Mouse (Mus musculus) megakaryocyte, embryonic 14.5 days (primary cell): ENCODE results near the gene Usp33. TPM values are rescaled to one million over a fixed set of nuclear protein-coding genes. Genes with fewer than 3 reads are reported as not detected.

Experiments used
- H3K27me3 ChIP-seq: replicated peaks from 2 replicates; pipeline ENCODE3; 2012; ENCODE audit warnings: inconsistent platforms
- H3K36me3 ChIP-seq: replicated peaks from 2 replicates; pipeline ENCODE3; 2012; ENCODE audit warnings: low read length, inconsistent platforms, mixed read lengths
- H3K4me1 ChIP-seq: 2 replicates; pipeline ENCODE4 v1.6.1; 2012; ENCODE audit warnings: inconsistent platforms
- H3K4me3 ChIP-seq: replicated peaks from 2 replicates; pipeline ENCODE3; 2012; ENCODE audit warnings: moderate library complexity, mild to moderate bottlenecking, inconsistent platforms
- H3K9me3 ChIP-seq: 2 replicates; pipeline ENCODE4 v1.6.1; 2012; ENCODE audit warnings: inconsistent platforms
- FLI1 ChIP-seq: IDR thresholded peaks from 2 replicates; pipeline ENCODE4 v1.6.1; 2012; ENCODE audit warnings: low read length, inconsistent platforms, mixed read lengths
- GATA1 ChIP-seq: IDR thresholded peaks from 3 replicates; pipeline ENCODE4 v1.6.1; 2012; ENCODE audit warnings: mixed read lengths, low read length, inconsistent platforms, borderline replicate concordance
- polyA plus RNA-seq: library from polyadenylated mRNA; stranded (reverse); fragments of >175 nt; gene quantifications from 2 replicates; pipeline ENCODE4 v1.2.3, GENCODE M21; 2012; ENCODE audit warnings: low replicate concordance; ENCODE audit not compliant: insufficient read depth

The Usp33 gene
- polyA plus RNA-seq, 1 experiment: 2.2 TPM

DNA sequence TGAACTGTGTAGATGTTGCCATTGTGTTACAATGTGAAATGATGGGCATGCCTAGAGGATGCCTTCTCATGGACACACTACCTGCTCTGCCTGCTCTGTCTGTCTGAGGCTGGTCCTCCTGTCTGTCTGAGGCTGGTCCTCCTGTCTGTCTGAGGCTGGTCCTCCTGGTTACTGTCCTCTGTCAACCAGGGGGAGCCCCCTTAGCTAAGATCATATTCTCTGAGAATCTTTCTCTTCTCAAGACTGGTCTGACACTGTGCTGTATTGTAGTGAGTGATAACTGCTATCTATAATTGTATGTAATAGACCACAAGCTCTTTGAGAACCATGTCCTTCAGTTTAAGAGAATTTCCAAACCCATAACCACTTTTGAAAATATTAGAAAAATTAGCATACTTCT is 89.3 kb downstream of the Usp33 start:
- H3K9me3 ChIP-seq: no peaks in the 10 kb centered on the region
- H3K36me3 ChIP-seq: peaks cover 66% of the 10 kb centered on the region
- H3K27me3 ChIP-seq: no peaks in the 10 kb centered on the region
- peaks cover 32% of the 10 kb centered on the region for H3K4me1 ChIP-seq
- TF ChIP-seq FLI1 (no peak), GATA1 (no peak)
- no peak overlapping the region for H3K4me3 ChIP-seq

DNA sequence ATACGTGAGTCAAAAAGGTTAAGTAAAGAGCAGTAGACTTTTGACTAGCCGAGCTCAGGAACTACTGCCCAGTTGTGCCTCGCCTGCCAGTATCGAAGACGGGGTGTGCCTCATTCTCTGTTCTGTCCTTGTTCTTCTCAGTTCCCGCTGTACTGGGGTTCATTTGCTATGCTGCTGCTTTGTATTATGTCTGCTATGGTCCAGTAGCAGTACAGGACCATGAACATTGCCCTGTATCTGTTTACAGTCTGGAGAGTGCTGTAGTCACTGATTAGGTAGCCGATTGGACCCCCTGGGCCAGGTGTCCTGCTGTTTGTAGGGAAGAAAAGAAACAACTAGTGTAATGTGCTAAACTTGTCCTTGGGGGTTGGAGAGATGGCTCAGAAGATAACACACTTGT is 91.8 kb downstream of the Usp33 start:
- Histone ChIP-seq H3K9me3 (no peaks in the 10 kb centered on the region), H3K36me3 (peaks cover 60% of the 10 kb centered on the region), H3K4me3 (no peak overlapping the region), H3K27me3 (no peaks in the 10 kb centered on the region), H3K4me1 (peaks cover 46% of the 10 kb centered on the region)
- TF ChIP-seq GATA1 (no peak), FLI1 (no peak)

DNA sequence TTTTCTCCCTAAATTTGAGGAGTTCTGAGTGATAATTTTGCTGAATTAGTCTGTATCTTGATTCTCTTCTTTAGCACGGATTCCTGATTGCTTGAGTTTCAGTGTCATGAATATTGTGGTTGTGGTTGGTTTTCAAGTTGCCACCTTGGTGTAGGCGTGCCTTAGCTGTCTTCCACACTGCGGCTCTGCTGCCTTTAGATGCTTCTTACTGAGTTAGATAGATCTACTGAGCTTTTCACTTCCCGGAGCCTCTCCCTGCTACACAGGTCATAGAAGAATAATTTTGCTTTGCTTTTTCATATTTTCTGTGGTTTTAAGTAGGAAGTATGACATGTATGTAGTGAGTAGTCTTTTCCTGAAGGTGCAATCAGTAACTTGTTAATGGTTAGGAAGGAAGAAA is 96.5 kb downstream of the Usp33 start:
- H3K36me3 ChIP-seq: peaks cover 55% of the 10 kb centered on the region
- TF ChIP-seq GATA1 (no peak), FLI1 (no peak)
- no peaks in the 10 kb centered on the region for H3K9me3 ChIP-seq
- H3K4me3 ChIP-seq: no peak overlapping the region
- H3K4me1 ChIP-seq: peaks cover 32% of the 10 kb centered on the region
- no peaks in the 10 kb centered on the region for H3K27me3 ChIP-seq

Other genes starting within 250 kb of the Usp33 start
- gene Gipc2, start 180.2 kb upstream of the Usp33 start, polyA plus RNA-seq: 2.4 TPM in 1 of 2 replicates, not detected in the other
- 5.3 TPM in 1 of 2 replicates, not detected in the other for gene Dnajb4, start 136.2 kb upstream of the Usp33 start, polyA plus RNA-seq
- gene Fubp1, start 136.1 kb upstream of the Usp33 start, polyA plus RNA-seq: 205 and 764 TPM in 2 replicates
- gene Nexn, start 80.1 kb upstream of the Usp33 start, polyA plus RNA-seq: not detected in 2 replicates
- 5.2 TPM in 1 of 2 replicates, not detected in the other for gene Miga1, start 6.1 kb upstream of the Usp33 start, polyA plus RNA-seq
- 2.3 and 3.9 TPM in 2 replicates for gene Zzz3, start 49.0 kb downstream of the Usp33 start, polyA plus RNA-seq